Mouse (Mus musculus): Measurements from ENCODE around the gene Tac4.
A peak's percentile ranks its signal among the peaks of the same experiment; 100 is the strongest.

DNA sequence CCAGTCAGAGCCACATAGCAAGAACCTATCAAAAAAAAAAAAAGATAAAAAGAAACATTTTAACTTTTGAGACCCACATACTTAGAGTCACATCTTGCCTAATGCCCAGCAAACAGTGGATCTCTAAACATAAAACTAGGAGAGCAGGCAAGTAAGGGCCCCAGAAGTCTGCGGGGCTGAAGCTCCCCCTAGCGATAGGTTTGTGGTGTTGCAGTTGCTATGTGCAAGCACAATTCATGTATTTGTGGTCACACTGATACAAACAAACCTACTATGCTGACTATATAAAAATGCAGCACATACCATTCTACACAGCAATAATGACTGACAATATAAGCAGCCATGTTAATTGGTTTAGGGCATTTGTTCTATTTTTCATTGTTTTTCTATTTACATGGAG, 36.8 kb downstream of the Tac4 start:
- peak; percentile 88 for TF ChIP-seq CTCF (conservative IDR thresholded peaks at IDR 0.05; ENCODE audit: insufficient read depth, insufficient read length, low read depth, low read length)
- TF ChIP-seq POLR2A (IDR thresholded peaks at IDR 0.05; ENCODE audit: low read depth, low read length): no peak
